Mouse (Mus musculus): ENCODE data around the gene Hist1h1a.

DNA sequence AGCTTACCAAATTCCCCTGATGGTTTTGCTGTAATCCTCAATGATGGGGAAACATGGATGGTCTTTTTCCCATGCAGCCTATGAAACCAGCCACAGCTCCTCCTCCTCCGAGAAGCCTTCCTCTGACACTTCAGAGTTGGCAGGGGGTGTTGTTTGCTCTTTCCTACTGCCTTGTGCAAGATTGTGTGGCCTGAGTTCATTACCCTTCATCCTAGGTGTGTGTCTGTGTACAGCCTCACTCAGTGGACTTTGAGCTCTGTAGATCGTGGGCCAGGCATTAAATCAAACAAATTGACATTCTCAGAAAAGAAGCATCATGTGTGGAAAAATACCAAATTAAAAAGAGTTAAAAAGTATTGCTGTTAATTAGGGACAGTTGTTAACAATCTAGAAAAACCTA is 41.1 kb downstream of the Hist1h1a start:
- TF ChIP-seq MEF2A (IDR thresholded peaks at IDR 0.05; ENCODE audit: extremely low read depth, insufficient replicate concordance, low read depth, low read length, poor library complexity, severe bottlenecking) (no peak), CTCF (IDR thresholded peaks at IDR 0.05 in 2 of 3, conservative IDR thresholded peaks at IDR 0.05 in 1 of 3; ENCODE audit: control insufficient read depth in 1 of 3, insufficient read depth in 1 of 3, low read depth in 2 of 3, low read length in 3 of 3, poor library complexity in 1 of 3, severe bottlenecking in 1 of 3) (no peak), USF1 (IDR thresholded peaks at IDR 0.05; ENCODE audit: low read depth, low read length) (no peak), ZMIZ1 (IDR thresholded peaks at IDR 0.05; ENCODE audit: low read depth, low read length) (no peak), HCFC1 (IDR thresholded peaks at IDR 0.05; ENCODE audit: low read depth, low read length) (no peak), SIN3A (IDR thresholded peaks at IDR 0.05; ENCODE audit: low read length) (no peak), KAT2A (conservative IDR thresholded peaks at IDR 0.05; ENCODE audit: low read depth, low read length) (no peak), GATA1 (IDR thresholded peaks at IDR 0.05; ENCODE audit: low read depth, low read length) (no peak)

All from MEL (cell line).